Mouse (Mus musculus): ENCODE measurements at regions not wholly inside any gene's neighbourhood (a gene's known extent, or its start where the extent isn't known, plus 50 kb on each side); places are given as distances from the start of the nearest gene placed in this dataset.

DNA sequence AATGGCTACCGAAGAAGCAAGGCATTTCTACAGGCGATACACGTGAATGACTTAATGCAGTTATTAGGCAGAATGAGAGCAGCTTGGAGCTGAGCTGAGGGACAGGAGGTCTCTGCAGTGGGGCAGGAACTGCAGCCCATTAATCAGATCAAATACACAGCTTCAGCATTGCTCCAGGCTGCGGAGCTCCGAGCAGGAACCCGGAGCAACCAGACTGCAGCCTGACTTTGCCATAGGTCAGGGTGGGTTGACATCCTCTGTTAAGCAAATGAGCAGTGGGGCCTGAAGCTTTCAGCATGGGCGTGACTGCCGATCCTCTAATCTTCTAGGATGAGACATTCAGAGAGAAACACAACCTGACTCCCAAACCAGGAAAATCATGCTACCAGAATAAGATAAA lies 555.4 kb upstream of the Slc35b3 start:
- TF ChIP-seq POLR2A (IDR thresholded peaks at IDR 0.05; ENCODE audit: low read depth, low read length) (no peak), CTCF (IDR thresholded peaks at IDR 0.05; ENCODE audit: borderline replicate concordance, insufficient read depth, low read length) (no peak)
